Mouse (Mus musculus) C2C12 (cell line): ENCODE results near the gene Sipa1l3.
A peak's percentile ranks its signal among the peaks of the same experiment; 100 is the strongest.

Source experiments
- CEBPB ChIP-seq: IDR thresholded peaks from one replicate; pipeline ENCODE4 v1.6.1; 2011; ENCODE audit warnings: low read depth, mild to moderate bottlenecking, control low read depth, moderate library complexity
- CTCF ChIP-seq: IDR thresholded peaks from one replicate; pipeline ENCODE4 v1.5.1; 2011; ENCODE audit not compliant: control insufficient read depth, insufficient read depth, insufficient read length
- FOSL1 ChIP-seq: IDR thresholded peaks from one replicate; pipeline ENCODE4 v1.8.0; 2011; ENCODE audit warnings: mild to moderate bottlenecking, low read length; ENCODE audit not compliant: poor library complexity, insufficient read depth, severe bottlenecking
- MAX ChIP-seq: IDR thresholded peaks from one replicate; pipeline ENCODE4 v1.6.1; 2011; ENCODE audit warnings: mild to moderate bottlenecking, control low read depth
- MYOD1 ChIP-seq: IDR thresholded peaks from one replicate; pipeline ENCODE4 v1.6.1; 2011; ENCODE audit warnings: low read depth; ENCODE audit not compliant: control insufficient read depth, insufficient read length
- MYOG ChIP-seq: IDR thresholded peaks from one replicate; pipeline ENCODE4 v1.6.1; 2011; ENCODE audit not compliant: control insufficient read depth, insufficient read length; ENCODE audit errors: extremely low read depth
- USF1 ChIP-seq: IDR thresholded peaks from one replicate; pipeline ENCODE4 v1.6.1; 2011; ENCODE audit warnings: low read depth, mild to moderate bottlenecking, control low read depth, moderate library complexity

DNA sequence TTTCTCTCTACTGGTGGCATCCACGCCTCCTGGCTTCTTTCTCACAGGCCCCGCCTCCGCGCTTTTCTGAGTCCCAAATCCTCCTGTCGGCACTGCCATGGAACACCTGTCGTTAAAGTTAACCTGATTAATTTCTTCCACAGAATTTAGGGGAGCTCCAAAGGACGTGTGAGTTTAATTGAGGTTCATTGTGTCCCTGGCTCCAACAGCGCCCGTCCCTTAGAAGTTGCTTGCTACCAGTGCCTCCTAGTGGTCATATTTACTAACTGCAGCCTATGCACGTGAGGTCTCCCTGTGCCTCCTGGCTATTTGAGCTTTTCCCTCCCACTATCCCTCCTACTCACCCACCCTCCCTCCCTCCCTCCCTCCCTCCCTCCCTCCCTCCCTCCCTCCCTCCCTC is 221.4 kb downstream of the Sipa1l3 start:
- TF ChIP-seq MAX: no peak
- TF ChIP-seq MYOD1: no peak
- TF ChIP-seq CTCF: peak; percentile 74
- TF ChIP-seq MYOG: no peak
- TF ChIP-seq FOSL1: no peak
- no peak for TF ChIP-seq USF1
- no peak for TF ChIP-seq CEBPB
